ENCODE assay signal across 8 mouse cellular contexts in the genomic region with DNA sequence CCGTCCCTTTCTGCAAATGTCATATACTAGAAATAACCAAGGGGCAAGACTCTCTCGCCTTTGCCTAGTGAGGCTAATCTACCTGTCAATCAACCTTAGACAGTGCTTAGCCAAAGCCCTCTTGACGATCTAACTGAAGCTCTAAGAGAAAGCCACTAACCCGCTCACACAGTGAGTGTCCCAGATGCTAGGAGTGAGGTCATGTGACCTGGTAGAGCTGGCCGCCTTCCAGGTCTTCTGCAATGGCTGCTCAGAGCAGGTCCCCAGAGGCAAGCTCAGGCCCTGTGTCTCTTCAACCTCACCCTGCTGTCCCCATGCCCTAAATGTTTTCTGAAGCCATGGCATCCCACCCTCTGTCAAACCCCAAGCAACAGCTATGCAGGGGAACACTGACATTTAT. TPM values are rescaled to one million over a fixed set of nuclear protein-coding genes. Genes with fewer than 3 reads are reported as not detected.
DNase-seq lines count a peak whose midpoint lies in the region; TF ChIP-seq lines count a peak whose summit lies in the region.

No protein-coding gene starts in this region.

- no peak for TF ChIP-seq POLR2A in lung, adult 2 months (IDR thresholded peaks at IDR 0.05; ENCODE audit: borderline replicate concordance, extremely low read depth, low read depth, low read length)

- H3K4me3 ChIP-seq in lung, adult 2 months (replicated peaks; ENCODE audit: extremely low read depth, low read depth, low read length) = no peak overlapping the region

- WGBS in lung, adult 2 months = 43% methylated on average over 5 of the region's 5 CpGs

- peak; percentile 32 for DNase-seq in ovary, adult 18-20 months (ENCODE audit: low spot score)
- DNase-seq in ovary, postnatal 14 days (ENCODE audit: low spot score) = no peak
- peak; percentile 81 to 84 for DNase-seq in cerebellum, postnatal 10 days
- DNase-seq in heart, adult 8-10 months (ENCODE audit: low spot score) = peak; percentile 80
- peak; percentile 85 for DNase-seq in kidney, adult 18-20 months
- peak; percentile 57 for DNase-seq in lung, adult 2 months
- peak; percentile 95 for DNase-seq in retina, postnatal 1 day
- DNase-seq in embryo, embryonic 9.5 days (ENCODE audit: extremely low spot score) = no peak

- H3K4me1 ChIP-seq in lung, adult 2 months (ENCODE audit: control insufficient read depth, insufficient read depth, low read length) = peaks cover 19% of the 10 kb centered on the region

- TF ChIP-seq CTCF in lung, adult 2 months (IDR thresholded peaks at IDR 0.05; ENCODE audit: insufficient read depth, low read length) = no peak

RNA-seq across cellular contexts. Expression of gene Zmynd8, which starts 49.7 kb away (rescaled TPM):
- total RNA-seq in heart, adult 8-10 months (2022) = 10 to 100 TPM; 35.5 to 60.5 (median 45.4) TPM
- 25.3 and 29.8 TPM in 2 replicates for polyA plus RNA-seq in lung, adult 2 months (2012; rRNA removed)

Comparison
In these comparisons a context has a peak if more than half of its experiments do, and no peak if none do; other contexts are left out.
1. DNase-seq: peak in ovary, adult 18-20 months (single experiment), cerebellum, postnatal 10 days (2 of 2), heart, adult 8-10 months (single experiment), kidney, adult 18-20 months (single experiment), lung, adult 2 months (single experiment) and retina, postnatal 1 day (single experiment); none in ovary, postnatal 14 days (single experiment) and embryo, embryonic 9.5 days (single experiment).